Mouse (Mus musculus) kidney, adult 2 months (tissue): ENCODE results near the gene Nfkbia. TPM values are rescaled to one million over a fixed set of nuclear protein-coding genes. Genes with fewer than 3 reads are reported as not detected.

Source experiments
- DNase-seq: peaks from one replicate; pipeline ENCODE4 v3.0.0; 2021
- H3K27ac ChIP-seq: fragments of 200-500 bp; 2 replicates; pipeline ENCODE4 v1.5.1; 2012; ENCODE audit warnings: low read depth, low read length, control low read depth, inconsistent platforms; ENCODE audit not compliant: insufficient read depth
- H3K27me3 ChIP-seq: fragments of 200-500 bp; replicated peaks from 2 replicates; pipeline ENCODE4 v1.6.1; 2012; ENCODE audit warnings: mild to moderate bottlenecking, moderate library complexity, low read length, inconsistent platforms; ENCODE audit not compliant: control insufficient read depth, insufficient read depth
- H3K36me3 ChIP-seq: fragments of 200-500 bp; 2 replicates; pipeline ENCODE4 v1.6.1; 2012; ENCODE audit warnings: mild to moderate bottlenecking, moderate library complexity, low read length, inconsistent platforms; ENCODE audit not compliant: control insufficient read depth, insufficient read depth
- H3K4me1 ChIP-seq: fragments of 200-500 bp; 2 replicates; pipeline ENCODE4 v1.6.1; 2011; ENCODE audit warnings: low read length; ENCODE audit not compliant: control insufficient read depth, insufficient read depth
- H3K4me3 ChIP-seq: fragments of 200-500 bp; 2 replicates; pipeline ENCODE4 v1.5.1; 2011; ENCODE audit warnings: mild to moderate bottlenecking, low read depth, low read length, control low read depth; ENCODE audit not compliant: insufficient read depth
- CTCF ChIP-seq: fragments of 200-500 bp; conservative IDR thresholded peaks from 2 replicates; pipeline ENCODE4 v1.5.1; 2011; ENCODE audit warnings: low read depth, mild to moderate bottlenecking, control low read depth, low read length, moderate library complexity, mixed read lengths; ENCODE audit not compliant: insufficient read depth, insufficient read length
- POLR2A ChIP-seq: fragments of 200-500 bp; IDR thresholded peaks from one replicate; pipeline ENCODE4 v1.6.1; 2011; ENCODE audit warnings: low read depth, low read length, control low read depth
- WGBS: fragments of 180-500 bp; shearing (Covaris S2); methylation state at CpG from one replicate; pipeline ENCODE4 v1.1.7; 2018; 5-methylcytosine and 5-hydroxymethylcytosine counted together
- polyA plus RNA-seq: library from polyadenylated mRNA; depleted of rRNA; stranded (reverse); fragments of >200 nt; gene quantifications from 2 replicates; pipeline ENCODE4 v1.2.3, GENCODE M21; 2012

Nfkbia gene
- polyA plus RNA-seq, 1 experiment, result 93.3 TPM

GRCm38 (mm10) chr12:55518061-55518738 is 25.8 kb upstream of the Nfkbia start:
- no peak overlapping the region for H3K27ac ChIP-seq
- no peaks in the 10 kb centered on the region for H3K4me1 ChIP-seq
- TF ChIP-seq CTCF (peak; percentile 62), POLR2A (no peak)
- no peak overlapping the region for H3K4me3 ChIP-seq
- 50% methylated on average over 15 of the region's 15 CpGs for WGBS
- H3K36me3 ChIP-seq, result no peaks in the 10 kb centered on the region
- DNase-seq, result peak; percentile 19
- H3K27me3 ChIP-seq, result no peaks in the 10 kb centered on the region

GRCm38 (mm10) chr12:55508817-55509216 is 16.4 kb upstream of the Nfkbia start:
- no peak for DNase-seq
- H3K27me3 ChIP-seq, result no peaks in the 10 kb centered on the region
- no peak overlapping the region for H3K4me3 ChIP-seq
- no peaks in the 10 kb centered on the region for H3K36me3 ChIP-seq
- no peak overlapping the region for H3K27ac ChIP-seq
- TF ChIP-seq POLR2A (no peak), CTCF (no peak)
- no peaks in the 10 kb centered on the region for H3K4me1 ChIP-seq
- WGBS, result 94% methylated on average over 5 of the region's 5 CpGs

GRCm38 (mm10) chr12:55507332-55507935 is 15.0 kb upstream of the Nfkbia start:
- Histone ChIP-seq H3K27me3 (no peaks in the 10 kb centered on the region), H3K36me3 (no peaks in the 10 kb centered on the region), H3K4me3 (no peak overlapping the region), H3K4me1 (no peaks in the 10 kb centered on the region), H3K27ac (no peak overlapping the region)
- no peak for DNase-seq
- 82% methylated on average over 17 of the region's 17 CpGs for WGBS
- no peak for TF ChIP-seq POLR2A
- TF ChIP-seq CTCF, result no peak

- DNase-seq, result peak; percentile 57
- WGBS, result under 1% methylated on average over 6 of the region's 6 CpGs
Observed at GRCm38 (mm10) chr12:55506029-55506330, 13.5 kb upstream of the Nfkbia start.

GRCm38 (mm10) chr12:55505314-55506028 is 13.0 kb upstream of the Nfkbia start:
- DNase-seq, result no peak
- 54% methylated on average over 7 of the region's 7 CpGs for WGBS
- H3K36me3 ChIP-seq, result no peaks in the 10 kb centered on the region
- H3K27ac ChIP-seq, result no peak overlapping the region
- no peaks in the 10 kb centered on the region for H3K27me3 ChIP-seq
- no peak overlapping the region for H3K4me3 ChIP-seq
- no peaks in the 10 kb centered on the region for H3K4me1 ChIP-seq
- no peak for TF ChIP-seq CTCF

More at GRCm38 (mm10) chr12:55506029-55506330, 13.5 kb upstream of the Nfkbia start:
- Histone ChIP-seq H3K4me1 (no peaks in the 10 kb centered on the region), H3K27me3 (no peaks in the 10 kb centered on the region), H3K4me3 (no peak overlapping the region), H3K36me3 (no peaks in the 10 kb centered on the region), H3K27ac (no peak overlapping the region)
- no peak for TF ChIP-seq POLR2A
- peak; percentile 86 for TF ChIP-seq CTCF

GRCm38 (mm10) chr12:55499031-55499430 is 6.6 kb upstream of the Nfkbia start:
- H3K27ac ChIP-seq, result no peak overlapping the region
- peak; percentile 85 for DNase-seq
- no peaks in the 10 kb centered on the region for H3K36me3 ChIP-seq
- TF ChIP-seq POLR2A (no peak), CTCF (peak; percentile 99)
- H3K4me1 ChIP-seq, result no peaks in the 10 kb centered on the region; the same call in 1 of the 2 replicates
- no peaks in the 10 kb centered on the region for H3K27me3 ChIP-seq
- WGBS, result under 1% methylated on average over 10 of the region's 10 CpGs
- no peak overlapping the region for H3K4me3 ChIP-seq

GRCm38 (mm10) chr12:55497737-55498136 is 5.3 kb upstream of the Nfkbia start:
- no peak overlapping the region for H3K4me3 ChIP-seq
- no peaks in the 10 kb centered on the region for H3K27me3 ChIP-seq
- no peak for TF ChIP-seq POLR2A
- TF ChIP-seq CTCF, result no peak
- 67% methylated on average over 8 of the region's 8 CpGs for WGBS
- no peak for DNase-seq
- no peaks in the 10 kb centered on the region for H3K36me3 ChIP-seq
- no peak overlapping the region for H3K27ac ChIP-seq
- H3K4me1 ChIP-seq, result peaks cover 4% of the 10 kb centered on the region; the same call in 1 of the 2 replicates
